Mouse (Mus musculus) megakaryocyte, embryonic 14.5 days (primary cell): ENCODE measurements around the gene Ada. TPM values are rescaled to one million over a fixed set of nuclear protein-coding genes. Genes with fewer than 3 reads are reported as not detected.

ENCODE experiments used
- H3K27me3 ChIP-seq: replicated peaks from 2 replicates; pipeline ENCODE3; 2012; ENCODE audit warnings: inconsistent platforms
- H3K36me3 ChIP-seq: replicated peaks from 2 replicates; pipeline ENCODE3; 2012; ENCODE audit warnings: low read length, inconsistent platforms, mixed read lengths
- H3K4me1 ChIP-seq: 2 replicates; pipeline ENCODE4 v1.6.1; 2012; ENCODE audit warnings: inconsistent platforms
- H3K4me3 ChIP-seq: replicated peaks from 2 replicates; pipeline ENCODE3; 2012; ENCODE audit warnings: moderate library complexity, mild to moderate bottlenecking, inconsistent platforms
- H3K9me3 ChIP-seq: 2 replicates; pipeline ENCODE4 v1.6.1; 2012; ENCODE audit warnings: inconsistent platforms
- FLI1 ChIP-seq: IDR thresholded peaks from 2 replicates; pipeline ENCODE4 v1.6.1; 2012; ENCODE audit warnings: low read length, inconsistent platforms, mixed read lengths
- GATA1 ChIP-seq: IDR thresholded peaks from 3 replicates; pipeline ENCODE4 v1.6.1; 2012; ENCODE audit warnings: mixed read lengths, low read length, inconsistent platforms, borderline replicate concordance
- polyA plus RNA-seq: library from polyadenylated mRNA; stranded (reverse); fragments of >175 nt; gene quantifications from 2 replicates; pipeline ENCODE4 v1.2.3, GENCODE M21; 2012; ENCODE audit warnings: low replicate concordance; ENCODE audit not compliant: insufficient read depth

The Ada gene
- polyA plus RNA-seq, 1 experiment = 21.4 TPM

- H3K4me1 ChIP-seq = peaks cover 75% of the 10 kb centered on the region
- H3K4me3 ChIP-seq = no peak overlapping the region
- H3K27me3 ChIP-seq = no peaks in the 10 kb centered on the region
- no peaks in the 10 kb centered on the region for H3K9me3 ChIP-seq
- H3K36me3 ChIP-seq = peaks cover 32% of the 10 kb centered on the region
- no peak for TF ChIP-seq FLI1
- TF ChIP-seq GATA1 = no peak
These were observed 33.2 kb downstream of the Ada start for GRCm38 (mm10) chr2:163716853-163717252.

GRCm38 (mm10) chr2:163716448-163716847 is 33.6 kb downstream of the Ada start:
- peaks cover 31% of the 10 kb centered on the region for H3K36me3 ChIP-seq

GRCm38 (mm10) chr2:163713340-163713739 is 36.7 kb downstream of the Ada start:
- Histone ChIP-seq H3K9me3 (no peaks in the 10 kb centered on the region), H3K4me3 (no peak overlapping the region), H3K27me3 (no peaks in the 10 kb centered on the region), H3K36me3 (peaks cover 31% of the 10 kb centered on the region), H3K4me1 (peaks cover 69% of the 10 kb centered on the region)
- TF ChIP-seq FLI1 = no peak
- TF ChIP-seq GATA1 = no peak

More at GRCm38 (mm10) chr2:163716448-163716847, 33.6 kb downstream of the Ada start:
- Histone ChIP-seq H3K27me3 (no peaks in the 10 kb centered on the region), H3K9me3 (no peaks in the 10 kb centered on the region), H3K4me1 (peaks cover 75% of the 10 kb centered on the region), H3K4me3 (no peak overlapping the region)
- TF ChIP-seq FLI1 (no peak), GATA1 (no peak)

- Histone ChIP-seq H3K9me3 (no peaks in the 10 kb centered on the region), H3K4me3 (no peak overlapping the region), H3K27me3 (no peaks in the 10 kb centered on the region), H3K36me3 (peaks cover 31% of the 10 kb centered on the region), H3K4me1 (peaks cover 72% of the 10 kb centered on the region)
- no peak for TF ChIP-seq GATA1
These were observed 37.2 kb downstream of the Ada start for GRCm38 (mm10) chr2:163712874-163713273.

GRCm38 (mm10) chr2:163712473-163712872 is 37.6 kb downstream of the Ada start:
- TF ChIP-seq GATA1 = no peak
- TF ChIP-seq FLI1 = no peak
- peaks cover 76% of the 10 kb centered on the region for H3K4me1 ChIP-seq
- H3K27me3 ChIP-seq = no peaks in the 10 kb centered on the region
- peaks cover 31% of the 10 kb centered on the region for H3K36me3 ChIP-seq
- H3K9me3 ChIP-seq = no peaks in the 10 kb centered on the region
- no peak overlapping the region for H3K4me3 ChIP-seq

- Histone ChIP-seq H3K36me3 (peaks cover 28% of the 10 kb centered on the region), H3K27me3 (no peaks in the 10 kb centered on the region), H3K4me1 (peaks cover 78% of the 10 kb centered on the region), H3K9me3 (no peaks in the 10 kb centered on the region), H3K4me3 (no peak overlapping the region)
- TF ChIP-seq GATA1 (no peak), FLI1 (no peak)
These were observed 38.6 kb downstream of the Ada start for GRCm38 (mm10) chr2:163711368-163711868.

- Histone ChIP-seq H3K4me3 (no peak overlapping the region), H3K36me3 (peaks cover 25% of the 10 kb centered on the region), H3K27me3 (no peaks in the 10 kb centered on the region), H3K9me3 (no peaks in the 10 kb centered on the region), H3K4me1 (peaks cover 71% of the 10 kb centered on the region)
- no peak for TF ChIP-seq GATA1
- no peak for TF ChIP-seq FLI1
These were observed 39.4 kb downstream of the Ada start for GRCm38 (mm10) chr2:163710606-163711159.

- Histone ChIP-seq H3K4me1 (peaks cover 66% of the 10 kb centered on the region), H3K36me3 (peaks cover 28% of the 10 kb centered on the region), H3K27me3 (no peaks in the 10 kb centered on the region), H3K9me3 (no peaks in the 10 kb centered on the region), H3K4me3 (no peak overlapping the region)
- TF ChIP-seq FLI1 (no peak), GATA1 (no peak)
These were observed 40.0 kb downstream of the Ada start for GRCm38 (mm10) chr2:163710000-163710399.

- Histone ChIP-seq H3K27me3 (no peaks in the 10 kb centered on the region), H3K36me3 (peaks cover 40% of the 10 kb centered on the region), H3K4me1 (peaks cover 71% of the 10 kb centered on the region), H3K9me3 (no peaks in the 10 kb centered on the region), H3K4me3 (no peak overlapping the region)
- TF ChIP-seq FLI1 (no peak), GATA1 (no peak)
These were observed 41.2 kb downstream of the Ada start for GRCm38 (mm10) chr2:163708763-163709250.

- peaks cover 42% of the 10 kb centered on the region for H3K36me3 ChIP-seq
- H3K4me3 ChIP-seq = no peak overlapping the region
- H3K4me1 ChIP-seq = peaks cover 71% of the 10 kb centered on the region
- H3K27me3 ChIP-seq = no peaks in the 10 kb centered on the region
- no peaks in the 10 kb centered on the region for H3K9me3 ChIP-seq
- no peak for TF ChIP-seq GATA1
These were observed 41.7 kb downstream of the Ada start for GRCm38 (mm10) chr2:163708321-163708720.
